Comparison of ENCODE assay signal across 15 mouse cellular contexts in genomic region chr1:50696916-50697315, GRCm38 (mm10).
DNase-seq lines count a peak whose midpoint lies in the region; ATAC-seq lines count a peak whose summit lies in the region.
"Had no signal": no experiment of that assay in that cellular context is flagged by ENCODE, and none has a peak within 500 bp of the region (broad histone marks: within the 10 kb centered on the region; RNA-seq: fewer than 3 reads in every experiment).

No protein-coding gene starts in this region.

- 27% methylated on average over 1 of the region's 1 CpGs for WGBS in heart, embryonic 13.5 days
- WGBS in intestine, embryonic 15.5 days = 75% methylated on average over 1 of the region's 1 CpGs

- peak; percentile 93 for DNase-seq in heart, adult 11 months
- DNase-seq in heart, postnatal 25 days (ENCODE audit: low spot score) = no peak
- DNase-seq in brain, adult 2 months (ENCODE audit: low read depth, low spot score) = peak; percentile 61
- DNase-seq in thymus, postnatal 14 days = no peak
- DNase-seq in B cell, adult 2 months = no peak
- DNase-seq: lung, postnatal 10 days; thymus, postnatal 36 days had no signal

- no peaks in the 10 kb centered on the region for H3K36me3 ChIP-seq in heart, embryonic 13.5 days
- H3K36me3 ChIP-seq in intestine, embryonic 15.5 days = no peaks in the 10 kb centered on the region
- H3K36me3 ChIP-seq: limb, embryonic 12.5 days; liver, embryonic 15.5 days had no signal

- intact Hi-C loops in heart, postnatal 25 days (cut with DNase I) = no loop called here

- peak; percentile 73; the same call in 1 of the 2 replicates for ATAC-seq in heart, embryonic 13.5 days (ENCODE audit: extremely low read depth, insufficient number of reproducible peaks, low FRiP score, low TSS enrichment)
- peak; percentile 37 for ATAC-seq in intestine, embryonic 15.5 days
- ATAC-seq: midbrain, embryonic 16.5 days; Patski had no signal

- no peak overlapping the region for H3K4me3 ChIP-seq in heart, embryonic 13.5 days
- no peak overlapping the region for H3K4me3 ChIP-seq in intestine, embryonic 15.5 days (replicated peaks)
- H3K4me3 ChIP-seq: limb, embryonic 12.5 days; liver, embryonic 15.5 days; megakaryocyte, embryonic 14.5 days had no signal

- no peak overlapping the region for H3K9ac ChIP-seq in heart, embryonic 13.5 days
- no peak overlapping the region for H3K9ac ChIP-seq in intestine, embryonic 15.5 days
- H3K9ac ChIP-seq: limb, embryonic 12.5 days; liver, embryonic 15.5 days had no signal

- peaks cover 17% of the 10 kb centered on the region for H3K4me1 ChIP-seq in heart, embryonic 13.5 days
- H3K4me1 ChIP-seq in intestine, embryonic 15.5 days (replicated peaks) = no peaks in the 10 kb centered on the region
- H3K4me1 ChIP-seq: limb, embryonic 12.5 days; liver, embryonic 15.5 days; megakaryocyte, embryonic 14.5 days had no signal

- H3K27me3 ChIP-seq in heart, embryonic 13.5 days (replicated peaks) = no peaks in the 10 kb centered on the region
- H3K27me3 ChIP-seq in intestine, embryonic 15.5 days (replicated peaks) = no peaks in the 10 kb centered on the region
- H3K27me3 ChIP-seq: limb, embryonic 12.5 days; liver, embryonic 15.5 days; megakaryocyte, embryonic 14.5 days; Patski had no signal

- no peaks in the 10 kb centered on the region for H3K9me3 ChIP-seq in heart, embryonic 13.5 days
- no peaks in the 10 kb centered on the region for H3K9me3 ChIP-seq in intestine, embryonic 15.5 days
- H3K9me3 ChIP-seq: limb, embryonic 12.5 days; liver, embryonic 15.5 days; megakaryocyte, embryonic 14.5 days had no signal

- H3K4me2 ChIP-seq in heart, embryonic 13.5 days = peak overlapping the region; percentile 22; the same call in 1 of the 2 replicates
- H3K4me2 ChIP-seq in intestine, embryonic 15.5 days (replicated peaks) = no peak overlapping the region
- H3K4me2 ChIP-seq: limb, embryonic 12.5 days; liver, embryonic 15.5 days had no signal

- peak overlapping the region; percentile 76 for H3K27ac ChIP-seq in heart, embryonic 13.5 days (replicated peaks)
- no peak overlapping the region for H3K27ac ChIP-seq in intestine, embryonic 15.5 days
- H3K27ac ChIP-seq: kidney, postnatal 0 days; limb, embryonic 12.5 days; liver, embryonic 15.5 days had no signal

Comparison
In these comparisons a context has a peak if more than half of its experiments do, and no peak if none do; other contexts are left out.
1. DNase-seq: peak in heart, adult 11 months (single experiment) and brain, adult 2 months (single experiment); none in heart, postnatal 25 days (single experiment), thymus, postnatal 14 days (single experiment) and B cell, adult 2 months (0 of 2).